Mouse (Mus musculus) v-Abl transformed pro-B cells (cell line): ENCODE measurements around the gene Anxa4.

ENCODE experiments used
- in situ Hi-C, 2 experiments: fragments of 400-800 bp; cut with MboI; formaldehyde crosslinking; loops; one replicate each; pipeline ENCODE4 v1.15.1; 2025; ENCODE audit not compliant: unreplicated experiment in 2 of 2

Anxa4 gene

GRCm38 (mm10) chr6:86768938-86769337 lies 24.4 kb downstream of the Anxa4 start:
- in situ Hi-C loops, result no loop called here

- in situ Hi-C loops, result no loop called here
Observed at GRCm38 (mm10) chr6:86768186-86768776, 25.1 kb downstream of the Anxa4 start.

DNA sequence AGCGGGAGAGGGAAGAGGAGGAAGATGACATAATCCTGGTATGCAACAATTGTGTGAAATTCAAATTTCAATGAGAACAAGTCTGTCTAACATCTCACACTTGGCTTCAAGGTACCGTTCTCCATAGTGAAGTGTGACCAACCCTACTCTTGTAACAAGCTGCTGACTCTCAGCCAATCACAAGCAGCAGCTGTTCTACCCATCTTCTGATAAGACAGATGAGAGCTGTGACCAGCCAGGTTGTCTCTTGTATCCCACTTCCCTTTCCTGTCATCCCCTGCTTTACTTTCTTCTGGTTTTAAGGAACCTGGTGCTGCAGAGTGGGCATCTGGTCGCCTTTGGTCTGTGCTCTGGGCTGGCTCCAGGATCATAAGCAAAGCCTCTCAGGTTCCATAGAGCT lies 25.9 kb downstream of the Anxa4 start:
- in situ Hi-C loops, result no loop called here

DNA sequence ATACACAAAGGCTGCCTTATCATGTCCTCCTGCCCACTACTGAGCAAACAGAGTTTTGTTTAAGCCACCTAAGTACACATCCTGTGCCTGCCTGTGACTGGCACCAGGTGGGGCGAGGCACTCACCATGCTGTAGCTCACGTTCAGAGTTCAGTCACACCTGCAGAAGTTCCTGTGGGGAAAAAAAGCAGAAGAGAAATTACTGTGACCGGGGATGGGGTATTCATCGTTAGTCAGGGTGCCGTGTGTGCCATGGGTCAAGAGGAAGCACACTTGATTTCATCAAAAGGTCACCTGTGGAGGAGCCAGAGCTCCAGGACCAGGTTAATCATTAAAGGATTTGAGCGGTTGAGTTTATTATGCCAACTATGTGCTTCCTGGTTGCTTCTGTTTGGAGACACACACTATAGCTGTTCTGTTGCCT lies 27.7 kb downstream of the Anxa4 start:
- in situ Hi-C loops, result no loop called here

GRCm38 (mm10) chr6:86754105-86754863 lies 39.1 kb downstream of the Anxa4 start:
- in situ Hi-C loops, result loop anchor here (5.0 kb wide), 3 partner anchors 43 to 168 kb away; no protein-coding TSS in a partner anchor

- in situ Hi-C loops, result loop anchor here (5.0 kb wide), 3 partner anchors 44 to 169 kb away; no protein-coding TSS in a partner anchor
Observed at GRCm38 (mm10) chr6:86752843-86753485, 40.4 kb downstream of the Anxa4 start.

DNA sequence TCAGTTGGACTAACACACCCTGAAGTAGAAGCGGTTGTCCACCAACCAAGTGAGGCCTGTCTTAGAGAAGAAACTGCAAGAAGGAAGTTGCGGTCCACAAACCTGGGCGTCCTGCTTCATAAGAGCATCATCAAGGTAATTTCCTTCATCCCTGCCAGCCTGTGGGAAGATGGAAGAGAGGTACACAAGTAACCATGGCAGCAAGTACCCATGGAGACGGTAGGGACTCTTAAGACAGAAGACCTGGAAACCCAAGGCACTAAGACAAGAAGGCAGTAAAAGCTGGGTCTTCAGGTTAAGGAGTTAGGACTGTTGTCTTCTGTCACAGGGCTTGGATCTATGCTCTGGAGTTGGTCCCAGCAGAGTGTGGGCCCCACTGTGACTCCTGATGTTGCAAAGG lies 42.4 kb downstream of the Anxa4 start:
- in situ Hi-C loops, result loop anchor here (5.0 kb wide), 3 partner anchors 46 to 171 kb away; no protein-coding TSS in a partner anchor

- in situ Hi-C loops, result loop anchor here (5.0 to 10.0 kb wide), 4 partner anchors 47 to 255 kb away; partner anchors contain the start of gene Nfu1 (in 1 of the 2)
Observed at GRCm38 (mm10) chr6:86749817-86750216, 43.6 kb downstream of the Anxa4 start.

- in situ Hi-C loops, result loop anchor here in 1 of 2 experiments (10.0 kb wide), 1 partner anchor 258 kb away; the partner anchor contains the start of gene Nfu1
Observed at GRCm38 (mm10) chr6:86747171-86747570, 46.2 kb downstream of the Anxa4 start.

DNA sequence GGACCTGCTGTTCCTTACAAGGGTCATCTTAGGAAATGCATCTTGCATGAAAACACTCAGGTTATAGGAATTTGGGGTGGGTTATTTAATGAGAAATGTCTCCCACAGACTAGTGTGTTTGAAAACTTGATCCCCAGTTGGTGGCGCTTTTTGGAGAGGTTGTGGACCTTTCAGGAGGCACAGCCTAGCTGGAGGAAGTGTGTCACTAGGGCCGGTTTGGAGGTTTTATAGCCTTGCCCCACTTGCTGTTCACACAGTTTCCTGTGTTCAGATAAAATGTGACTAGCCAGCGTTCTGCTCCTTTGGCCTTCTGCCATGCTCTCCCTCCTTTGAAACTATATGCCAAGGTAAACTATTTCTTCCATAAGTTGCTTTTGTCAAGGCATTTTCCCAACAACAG lies 52.7 kb downstream of the Anxa4 start:
- in situ Hi-C loops, result loop anchor here in 1 of 2 experiments (5.0 to 10.0 kb wide), 2 partner anchors 187 to 264 kb away; partner anchors contain the start of gene Nfu1

GRCm38 (mm10) chr6:86736830-86737229 lies 56.6 kb downstream of the Anxa4 start:
- in situ Hi-C loops, result no loop called here

GRCm38 (mm10) chr6:86736313-86736712 lies 57.1 kb downstream of the Anxa4 start:
- in situ Hi-C loops, result no loop called here

DNA sequence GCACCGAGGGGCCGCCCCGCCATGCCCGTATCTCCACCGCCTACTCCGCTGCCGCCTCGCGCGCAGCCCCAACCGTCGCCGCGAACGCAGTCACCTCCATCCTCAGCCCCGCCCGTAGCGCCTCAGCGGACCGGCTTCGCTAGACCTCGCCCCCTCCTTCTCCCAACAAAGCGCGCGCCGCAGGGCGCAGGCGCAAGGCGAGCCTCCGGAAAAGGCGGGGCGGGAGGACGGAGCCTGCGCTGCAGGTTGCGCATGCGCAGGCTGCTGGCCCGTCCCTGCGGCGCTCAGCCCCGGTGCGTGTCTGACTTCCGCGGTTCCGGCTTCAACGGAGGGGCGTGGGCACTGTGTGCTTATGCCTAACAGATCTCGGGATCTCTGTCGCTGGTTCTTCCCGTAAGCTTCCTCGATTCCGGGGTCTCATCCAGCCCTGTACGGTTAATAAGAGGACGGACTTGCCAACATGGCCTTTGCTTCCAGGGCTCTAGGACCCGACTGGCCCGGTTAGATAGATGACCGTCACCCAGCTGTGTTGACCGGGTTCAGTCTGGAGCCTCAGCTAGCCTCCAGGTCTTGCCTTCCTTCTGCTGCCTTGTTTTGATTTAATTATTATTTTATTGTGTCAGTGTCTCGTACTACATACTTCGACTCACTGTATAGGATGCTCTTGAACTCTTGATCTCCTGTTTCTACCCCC lies 60.1 kb downstream of the Anxa4 start, which contains the start of gene Gmcl1:
Gene Gmcl1 (minus strand): TSS at position 201 of the 694 bp plus-strand sequence.
- in situ Hi-C loops, result no loop called here

DNA sequence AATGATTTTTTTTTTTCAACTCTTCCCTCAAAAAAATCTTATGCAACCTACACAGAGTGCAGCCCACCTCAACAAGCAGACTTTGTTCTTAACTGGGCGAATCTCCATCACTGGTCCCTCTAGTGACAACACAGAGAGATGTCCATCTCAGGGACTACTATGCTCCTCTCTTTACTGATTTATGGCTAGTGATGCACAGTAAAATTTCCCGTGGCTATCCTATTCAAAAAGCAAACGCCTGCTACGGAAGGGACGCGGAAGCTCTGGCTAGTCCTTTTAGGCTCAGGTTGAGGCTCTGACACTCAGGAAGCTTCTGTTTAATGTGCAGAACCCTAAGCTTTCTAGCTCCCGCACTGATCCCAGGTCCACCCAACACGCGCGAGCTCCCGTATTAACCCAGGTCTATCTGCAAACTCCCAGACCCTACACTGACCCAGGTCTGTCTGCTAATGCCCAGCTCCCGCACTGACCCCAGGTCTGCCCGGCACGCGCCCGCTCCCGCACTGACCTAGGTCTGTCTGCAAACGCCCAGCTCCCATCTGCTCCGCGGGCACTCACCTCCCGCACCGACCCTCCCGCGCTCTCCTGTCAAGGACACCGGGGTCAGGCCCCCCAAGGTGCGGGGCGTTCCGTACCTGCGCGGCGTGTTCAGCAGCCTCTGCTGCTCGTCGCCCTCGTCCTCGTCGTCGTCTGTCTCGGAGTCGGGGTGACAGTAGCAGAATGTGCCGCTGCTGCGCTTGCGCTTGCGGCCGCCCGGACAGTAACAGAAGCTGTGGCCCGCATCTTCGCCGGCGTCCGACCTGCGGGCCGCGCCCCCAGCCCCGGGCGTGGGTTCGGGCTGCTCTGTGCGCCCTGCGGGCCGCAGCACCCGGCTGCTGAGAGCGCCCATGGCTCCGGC lies 60.9 kb downstream of the Anxa4 start:
- in situ Hi-C loops, result no loop called here

- in situ Hi-C loops, result no loop called here
Observed at GRCm38 (mm10) chr6:86728711-86729110, 64.7 kb downstream of the Anxa4 start.

DNA sequence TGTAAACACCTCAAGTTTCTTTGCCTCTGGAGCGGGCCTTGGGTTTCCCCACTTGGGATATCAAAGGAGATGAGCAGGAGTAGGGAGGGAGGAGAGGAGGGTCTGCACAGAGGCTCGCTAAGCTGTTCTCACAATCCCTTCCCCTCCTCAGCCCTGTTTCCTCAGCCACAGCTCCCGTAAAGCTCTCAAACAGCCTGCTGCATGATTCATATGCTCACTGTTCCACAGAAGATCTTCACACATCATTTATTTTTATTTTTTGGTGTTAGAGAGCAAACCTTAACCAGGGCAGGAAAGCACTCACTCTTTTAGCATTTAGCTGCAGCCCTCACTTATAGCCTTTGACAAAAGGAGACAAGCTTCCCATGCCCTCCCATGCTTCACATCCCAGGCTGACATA lies 71.4 kb downstream of the Anxa4 start:
- in situ Hi-C loops, result no loop called here

GRCm38 (mm10) chr6:86708072-86708774 lies 85.2 kb downstream of the Anxa4 start:
- in situ Hi-C loops, result no loop called here

DNA sequence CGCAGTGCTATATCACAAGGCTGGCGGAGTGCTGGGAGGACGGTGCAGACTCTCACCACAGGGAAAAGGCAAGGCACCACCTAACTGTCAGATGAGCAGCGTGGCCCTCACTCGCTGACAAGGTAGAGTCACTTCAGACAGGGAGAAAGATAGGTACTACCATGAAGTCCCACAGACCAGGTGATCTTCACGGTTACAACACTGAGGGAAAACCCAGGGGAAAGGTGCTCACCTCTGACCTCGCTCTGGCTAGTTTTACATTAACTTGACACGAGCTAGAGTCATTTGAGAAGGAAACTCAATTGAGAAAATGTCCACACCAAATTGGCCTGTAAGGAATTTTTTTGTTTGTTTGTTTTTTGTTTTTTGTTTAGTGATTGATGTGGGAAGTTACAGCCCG lies 90.8 kb downstream of the Anxa4 start:
- in situ Hi-C loops, result no loop called here

GRCm38 (mm10) chr6:86697903-86698302 lies 95.5 kb downstream of the Anxa4 start:
- in situ Hi-C loops, result loop anchor here in 1 of 2 experiments (25.0 kb wide), 2 partner anchors 561 to 736 kb away; partner anchors contain the start of gene Dusp11
